Mouse (Mus musculus) heart, postnatal 0 days (tissue): ENCODE data around the gene Uvrag. TPM values are rescaled to one million over a fixed set of nuclear protein-coding genes. Genes with fewer than 3 reads are reported as not detected.

Experiments used
- ATAC-seq: fragments of 200-750 bp; cut with Nextera tagmentation; 2 replicates; pipeline ENCODE4 v1.8.0; 2017; ENCODE audit warnings: low read depth, moderate number of reproducible peaks, moderate library complexity; ENCODE audit not compliant: insufficient read depth
- DNase-seq: peaks from one replicate; pipeline ENCODE4 v3.0.0-alpha.2; 2016; ENCODE audit warnings: low spot score
- H3K27ac ChIP-seq: fragments of 300-500 bp; sonication (generic); 2 replicates; pipeline ENCODE4 v1.5.1; 2014; ENCODE audit warnings: low read depth, mild to moderate bottlenecking
- H3K27me3 ChIP-seq: fragments of 300-500 bp; sonication (generic); 2 replicates; pipeline ENCODE4 v1.6.1; 2014; ENCODE audit warnings: low read length, mixed read lengths; ENCODE audit not compliant: control insufficient read depth, insufficient read depth
- H3K36me3 ChIP-seq: fragments of 300-500 bp; sonication (generic); replicated peaks from 2 replicates; pipeline ENCODE4 v1.6.1; 2014; ENCODE audit warnings: low read length, mixed read lengths; ENCODE audit not compliant: control insufficient read depth, insufficient read depth
- H3K4me1 ChIP-seq: fragments of 300-500 bp; sonication (generic); 2 replicates; pipeline ENCODE4 v1.6.1; 2014; ENCODE audit warnings: antibody characterized with exemption; ENCODE audit not compliant: control insufficient read depth, insufficient read depth
- H3K4me2 ChIP-seq: fragments of 300-500 bp; sonication (generic); 2 replicates; pipeline ENCODE4 v1.6.1; 2014; ENCODE audit warnings: low read depth, mild to moderate bottlenecking, low read length, moderate library complexity
- H3K4me3 ChIP-seq: fragments of 300-500 bp; sonication (generic); 2 replicates; pipeline ENCODE4 v1.5.1; 2014; ENCODE audit warnings: low read depth, low read length
- H3K9ac ChIP-seq: fragments of 300-500 bp; sonication (generic); replicated peaks from 2 replicates; pipeline ENCODE4 v1.6.1; 2014; ENCODE audit warnings: low read depth, low read length, mixed read lengths
- H3K9me3 ChIP-seq: fragments of 300-500 bp; sonication (generic); replicated peaks from 2 replicates; pipeline ENCODE4 v1.6.1; 2016; ENCODE audit warnings: low read length; ENCODE audit not compliant: control insufficient read depth
- CTCF ChIP-seq: IDR thresholded peaks from 2 replicates; pipeline ENCODE4 v1.5.1; 2016; ENCODE audit warnings: antibody characterized with exemption, control low read depth, low read depth
- EP300 ChIP-seq: IDR thresholded peaks from 2 replicates; pipeline ENCODE4 v1.6.1; 2016; ENCODE audit warnings: antibody characterized with exemption, low read depth
- WGBS: fragments of 180-500 bp; shearing (Covaris S2); extraction: QIAGEN DNeasy Blood & Tissue Kit; methylation state at CpG from one replicate; pipeline ENCODE4 v1.1.7; 2014; 5-methylcytosine and 5-hydroxymethylcytosine counted together
- polyA plus RNA-seq: library from polyadenylated mRNA; unstranded; fragments of >200 nt; fragmentation: Nextera tagmentation; extraction: Ambion mirVana; gene quantifications from 2 replicates; pipeline ENCODE4 v1.2.1, GENCODE M21; 2015
- total RNA-seq: library from RNA; depleted of rRNA; stranded (reverse); fragments of >200 nt; gene quantifications from 2 replicates; pipeline ENCODE4 v1.2.3, GENCODE M21; 2014; ENCODE audit warnings: low replicate concordance

The Uvrag gene
- total and polyA plus RNA-seq, 2 experiments from 2014 or later = 11.8 to 38.1 TPM

- Histone ChIP-seq H3K4me1 (peaks cover 9% of the 10 kb centered on the region), H3K36me3 (0 out of 2 replicates have a peak, but pooled peaks cover 4% of the 10 kb centered on the region), H3K27ac (no peak overlapping the region), H3K4me2 (no peak overlapping the region), H3K9ac (no peak overlapping the region), H3K4me3 (no peak overlapping the region), H3K9me3 (no peaks in the 10 kb centered on the region), H3K27me3 (no peaks in the 10 kb centered on the region)
- TF ChIP-seq CTCF = no peak
- no peak for TF ChIP-seq EP300
- ATAC-seq (no peak), DNase-seq (no peak)
- WGBS = 88% methylated on average over 7 of the region's 7 CpGs
Measured at GRCm38 (mm10) chr7:99164873-99165410, 24.0 kb upstream of the Uvrag start.

GRCm38 (mm10) chr7:99162462-99162861 lies 21.5 kb upstream of the Uvrag start:
- 0 out of 2 replicates have a peak, but pooled peaks cover 7% of the 10 kb centered on the region for H3K36me3 ChIP-seq
- ATAC-seq = no peak
- no peak overlapping the region for H3K27ac ChIP-seq
- no peak for DNase-seq
- H3K4me1 ChIP-seq = peaks cover 9% of the 10 kb centered on the region
- no peak for TF ChIP-seq CTCF
- TF ChIP-seq EP300 = no peak
- no peak overlapping the region for H3K4me2 ChIP-seq
- no peak overlapping the region for H3K9ac ChIP-seq
- 90% methylated on average over 7 of the region's 7 CpGs for WGBS
- H3K9me3 ChIP-seq = no peaks in the 10 kb centered on the region
- no peak overlapping the region for H3K4me3 ChIP-seq
- no peaks in the 10 kb centered on the region for H3K27me3 ChIP-seq

GRCm38 (mm10) chr7:99161961-99162360 lies 21.0 kb upstream of the Uvrag start:
- Histone ChIP-seq H3K4me1 (peaks cover 9% of the 10 kb centered on the region), H3K4me3 (no peak overlapping the region), H3K27ac (peak overlapping the region; percentile 66), H3K4me2 (no peak overlapping the region), H3K27me3 (no peaks in the 10 kb centered on the region), H3K9ac (no peak overlapping the region), H3K9me3 (no peaks in the 10 kb centered on the region), H3K36me3 (0 out of 2 replicates have a peak, but pooled peaks cover 7% of the 10 kb centered on the region)
- WGBS = 71% methylated on average over 11 of the region's 11 CpGs
- no peak for DNase-seq
- TF ChIP-seq CTCF = no peak
- no peak for TF ChIP-seq EP300
- no peak for ATAC-seq

- TF ChIP-seq CTCF (no peak), EP300 (no peak)
- Histone ChIP-seq H3K36me3 (0 out of 2 replicates have a peak, but pooled peaks cover 7% of the 10 kb centered on the region), H3K4me1 (peaks cover 9% of the 10 kb centered on the region), H3K4me2 (no peak overlapping the region), H3K9ac (no peak overlapping the region), H3K27ac (peak overlapping the region; percentile 66), H3K4me3 (no peak overlapping the region), H3K27me3 (no peaks in the 10 kb centered on the region), H3K9me3 (no peaks in the 10 kb centered on the region)
- peak; percentile 60 for ATAC-seq
- 44% methylated on average over 4 of the region's 4 CpGs for WGBS
- no peak for DNase-seq
Measured at GRCm38 (mm10) chr7:99161529-99161928, 20.6 kb upstream of the Uvrag start.

- 89% methylated on average over 7 of the region's 7 CpGs for WGBS
- Histone ChIP-seq H3K9me3 (no peaks in the 10 kb centered on the region), H3K4me2 (no peak overlapping the region), H3K27me3 (no peaks in the 10 kb centered on the region), H3K36me3 (0 out of 2 replicates have a peak, but pooled peaks cover 7% of the 10 kb centered on the region), H3K9ac (no peak overlapping the region), H3K27ac (peak overlapping the region; percentile 17; the same call in 1 of the 2 replicates), H3K4me1 (peaks cover 14% of the 10 kb centered on the region), H3K4me3 (no peak overlapping the region)
- TF ChIP-seq CTCF (no peak), EP300 (no peak)
- no peak for ATAC-seq
- no peak for DNase-seq
Measured at GRCm38 (mm10) chr7:99160995-99161394, 20.1 kb upstream of the Uvrag start.

GRCm38 (mm10) chr7:99159446-99159845 lies 18.5 kb upstream of the Uvrag start:
- Histone ChIP-seq H3K4me3 (no peak overlapping the region), H3K36me3 (0 out of 2 replicates have a peak, but pooled peaks cover 7% of the 10 kb centered on the region), H3K4me2 (no peak overlapping the region), H3K27me3 (no peaks in the 10 kb centered on the region), H3K9me3 (no peaks in the 10 kb centered on the region), H3K9ac (no peak overlapping the region), H3K27ac (no peak overlapping the region), H3K4me1 (peaks cover 21% of the 10 kb centered on the region)
- DNase-seq = no peak
- no peak for ATAC-seq
- no peak for TF ChIP-seq EP300
- TF ChIP-seq CTCF = no peak
- 80% methylated on average over 2 of the region's 2 CpGs for WGBS
